Mouse (Mus musculus): ENCODE measurements at regions not wholly inside any gene's neighbourhood (a gene's known extent, or its start where the extent isn't known, plus 50 kb on each side); places are given as distances from the start of the nearest gene placed in this dataset.

- WGBS, result 91% methylated on average over 5 of the region's 5 CpGs
- no peak overlapping the region for H3K27ac ChIP-seq (ENCODE audit: low read depth, low read length)
- no peak overlapping the region for H3K9ac ChIP-seq (ENCODE audit: low read length)
- no peak for ATAC-seq (replicated peaks; ENCODE audit: low FRiP score)
- DNase-seq (ENCODE audit: low spot score), result no peak
- no peaks in the 10 kb centered on the region for H3K9me3 ChIP-seq (ENCODE audit: control insufficient read depth, low read length)
- H3K4me1 ChIP-seq (replicated peaks; ENCODE audit: control insufficient read depth, insufficient read depth, low read length), result no peaks in the 10 kb centered on the region
- H3K36me3 ChIP-seq (ENCODE audit: control insufficient read depth, insufficient read depth, low read length), result no peaks in the 10 kb centered on the region
- H3K4me3 ChIP-seq (ENCODE audit: low read depth, low read length), result no peak overlapping the region
- no peaks in the 10 kb centered on the region for H3K27me3 ChIP-seq (ENCODE audit: control insufficient read depth, insufficient read depth, low read length)
- H3K4me2 ChIP-seq (ENCODE audit: low read depth, low read length, severe bottlenecking), result no peak overlapping the region
These were observed 65.3 kb downstream of the Cdca7 start for GRCm38 (mm10) chr2:72541246-72541645.

DNA sequence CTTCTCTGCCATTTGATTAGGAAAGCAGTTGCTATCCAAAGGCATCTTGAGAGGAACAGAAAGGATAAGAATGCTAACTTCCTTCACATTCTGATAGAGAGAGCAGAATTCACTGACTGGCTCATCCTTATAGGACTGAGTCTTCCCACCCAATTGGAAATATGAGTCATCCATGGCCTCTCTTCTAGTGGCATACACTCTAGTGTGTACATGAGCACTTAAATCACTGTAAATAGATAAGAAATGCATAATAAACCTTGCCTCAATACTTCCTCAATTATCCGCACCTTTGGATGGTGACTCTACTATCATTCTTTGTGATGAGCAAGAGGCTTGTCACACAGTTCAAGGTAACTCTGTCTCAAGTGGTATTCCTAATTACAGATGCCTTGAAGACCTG is 69.5 kb downstream of the Cdca7 start:
- WGBS, result 90% methylated on average over 1 of the region's 1 CpGs
- Histone ChIP-seq H3K9me3 (ENCODE audit: control insufficient read depth, low read length) (no peaks in the 10 kb centered on the region), H3K4me2 (ENCODE audit: low read depth, low read length, severe bottlenecking) (no peak overlapping the region), H3K4me1 (replicated peaks; ENCODE audit: control insufficient read depth, insufficient read depth, low read length) (no peaks in the 10 kb centered on the region), H3K9ac (ENCODE audit: low read length) (no peak overlapping the region), H3K27ac (ENCODE audit: low read depth, low read length) (no peak overlapping the region), H3K4me3 (ENCODE audit: low read depth, low read length) (no peak overlapping the region), H3K27me3 (ENCODE audit: control insufficient read depth, insufficient read depth, low read length) (no peaks in the 10 kb centered on the region), H3K36me3 (ENCODE audit: control insufficient read depth, insufficient read depth, low read length) (no peaks in the 10 kb centered on the region)
- ATAC-seq (replicated peaks; ENCODE audit: low FRiP score), result no peak
- DNase-seq (ENCODE audit: low spot score), result no peak

DNA sequence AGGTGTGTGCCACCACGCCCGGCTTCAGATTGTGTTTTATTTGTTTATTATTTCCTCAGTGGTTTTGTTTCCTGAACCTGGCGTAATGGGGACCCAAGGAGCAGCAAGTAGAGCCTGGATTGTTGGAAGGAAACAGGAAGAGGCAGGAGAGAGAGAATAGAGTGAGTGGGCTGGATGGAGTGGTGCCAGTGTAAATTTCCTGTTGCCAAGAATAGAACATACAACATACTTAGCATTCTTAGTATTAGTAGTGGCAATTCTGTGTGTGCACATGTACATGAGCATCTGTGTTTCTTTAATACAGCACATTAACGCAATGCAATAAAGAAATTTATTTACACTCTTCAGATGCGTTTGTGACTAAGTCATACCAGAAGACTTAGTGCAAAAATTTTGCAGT is 70.5 kb downstream of the Cdca7 start:
- Histone ChIP-seq H3K4me1 (replicated peaks; ENCODE audit: control insufficient read depth, insufficient read depth, low read length) (no peaks in the 10 kb centered on the region), H3K9ac (ENCODE audit: low read length) (no peak overlapping the region), H3K27ac (ENCODE audit: low read depth, low read length) (no peak overlapping the region), H3K9me3 (ENCODE audit: control insufficient read depth, low read length) (no peaks in the 10 kb centered on the region), H3K4me2 (ENCODE audit: low read depth, low read length, severe bottlenecking) (no peak overlapping the region), H3K36me3 (ENCODE audit: control insufficient read depth, insufficient read depth, low read length) (no peaks in the 10 kb centered on the region), H3K27me3 (ENCODE audit: control insufficient read depth, insufficient read depth, low read length) (no peaks in the 10 kb centered on the region), H3K4me3 (ENCODE audit: low read depth, low read length) (no peak overlapping the region)
- WGBS, result 89% methylated on average over 5 of the region's 5 CpGs
- ATAC-seq (replicated peaks; ENCODE audit: low FRiP score), result no peak
- no peak for DNase-seq (ENCODE audit: low spot score)

DNA sequence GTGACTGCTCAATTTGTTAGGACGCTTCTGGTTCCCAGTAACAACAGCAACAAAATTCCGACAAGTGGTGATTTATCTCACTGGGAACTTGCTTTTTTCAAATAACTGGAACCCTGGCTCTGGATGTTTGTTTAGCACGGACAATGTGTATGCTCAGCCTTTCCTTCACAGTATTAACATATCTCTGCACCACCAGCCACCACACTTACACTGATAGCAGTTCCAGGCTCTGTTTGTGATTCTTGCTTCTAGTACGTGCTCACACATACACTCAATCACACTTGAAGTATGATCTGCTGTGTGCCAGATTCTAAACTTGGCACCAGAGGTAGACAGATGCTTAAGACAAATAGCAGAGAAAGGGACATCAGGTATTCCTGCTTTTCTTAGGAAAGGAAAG is 71.0 kb downstream of the Cdca7 start:
- no peaks in the 10 kb centered on the region for H3K36me3 ChIP-seq (ENCODE audit: control insufficient read depth, insufficient read depth, low read length)
- H3K27me3 ChIP-seq (ENCODE audit: control insufficient read depth, insufficient read depth, low read length), result no peaks in the 10 kb centered on the region
- no peaks in the 10 kb centered on the region for H3K9me3 ChIP-seq (ENCODE audit: control insufficient read depth, low read length)
- ATAC-seq (replicated peaks; ENCODE audit: low FRiP score) (no peak), DNase-seq (ENCODE audit: low spot score) (no peak)
- no peaks in the 10 kb centered on the region for H3K4me1 ChIP-seq (replicated peaks; ENCODE audit: control insufficient read depth, insufficient read depth, low read length)
- no peak overlapping the region for H3K4me3 ChIP-seq (ENCODE audit: low read depth, low read length)
- H3K27ac ChIP-seq (ENCODE audit: low read depth, low read length), result no peak overlapping the region
- no peak overlapping the region for H3K9ac ChIP-seq (ENCODE audit: low read length)
- no peak overlapping the region for H3K4me2 ChIP-seq (ENCODE audit: low read depth, low read length, severe bottlenecking)
- 86% methylated on average over 4 of the region's 4 CpGs for WGBS

DNA sequence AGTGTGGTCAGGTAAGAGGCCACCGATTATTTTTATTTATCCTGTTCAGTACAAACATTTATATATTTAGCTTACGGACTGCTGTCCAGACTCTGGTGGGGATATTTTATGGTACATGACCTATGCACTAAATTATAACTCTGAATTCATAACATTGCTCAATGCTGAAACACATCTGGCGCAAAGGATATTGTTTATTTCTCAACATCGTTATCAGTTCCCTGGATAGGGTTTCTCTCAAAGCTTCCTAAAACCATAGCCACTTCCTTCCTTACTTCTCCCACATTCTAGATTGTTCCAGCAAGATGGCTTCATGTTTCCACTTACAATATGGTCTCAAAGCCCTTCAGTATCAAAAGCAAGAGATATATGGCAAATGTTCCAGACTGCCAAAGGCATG is 75.3 kb downstream of the Cdca7 start:
- Histone ChIP-seq H3K4me2 (ENCODE audit: low read depth, low read length, severe bottlenecking) (no peak overlapping the region), H3K9me3 (ENCODE audit: control insufficient read depth, low read length) (no peaks in the 10 kb centered on the region), H3K36me3 (ENCODE audit: control insufficient read depth, insufficient read depth, low read length) (no peaks in the 10 kb centered on the region), H3K27ac (ENCODE audit: low read depth, low read length) (no peak overlapping the region), H3K9ac (ENCODE audit: low read length) (no peak overlapping the region), H3K27me3 (ENCODE audit: control insufficient read depth, insufficient read depth, low read length) (no peaks in the 10 kb centered on the region), H3K4me1 (replicated peaks; ENCODE audit: control insufficient read depth, insufficient read depth, low read length) (peaks cover 1% of the 10 kb centered on the region; the same call in 1 of the 2 replicates), H3K4me3 (ENCODE audit: low read depth, low read length) (no peak overlapping the region)
- DNase-seq (ENCODE audit: low spot score) (no peak), ATAC-seq (replicated peaks; ENCODE audit: low FRiP score) (no peak)
- 93% methylated on average over 4 of the region's 4 CpGs for WGBS

DNA sequence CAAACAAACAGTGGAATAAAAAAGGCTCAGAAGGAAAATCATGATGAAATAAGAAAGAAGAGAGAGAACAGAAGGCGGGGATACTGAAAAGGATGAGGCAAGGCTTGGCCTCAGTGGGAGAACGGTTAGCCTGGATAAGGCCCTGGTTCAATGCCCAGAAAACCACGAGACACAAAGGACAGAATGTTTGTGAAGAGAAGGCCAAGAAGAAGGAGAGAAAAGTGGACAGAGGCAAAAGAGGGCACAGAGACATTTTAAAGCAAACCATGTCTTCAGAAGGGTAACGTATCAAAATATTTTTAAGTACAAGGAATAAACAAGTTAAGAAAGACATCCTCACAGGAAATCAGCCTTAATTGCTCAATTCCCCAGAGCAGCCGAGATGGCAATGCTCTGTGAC is 78.6 kb downstream of the Cdca7 start:
- DNase-seq (ENCODE audit: low spot score), result no peak
- H3K4me3 ChIP-seq (ENCODE audit: low read depth, low read length), result no peak overlapping the region
- no peaks in the 10 kb centered on the region for H3K36me3 ChIP-seq (ENCODE audit: control insufficient read depth, insufficient read depth, low read length)
- no peak overlapping the region for H3K9ac ChIP-seq (ENCODE audit: low read length)
- ATAC-seq (replicated peaks; ENCODE audit: low FRiP score), result no peak
- 85% methylated on average over 5 of the region's 5 CpGs for WGBS
- H3K4me2 ChIP-seq (ENCODE audit: low read depth, low read length, severe bottlenecking), result no peak overlapping the region
- no peaks in the 10 kb centered on the region; the same call in 1 of the 2 replicates for H3K27me3 ChIP-seq (ENCODE audit: control insufficient read depth, insufficient read depth, low read length)
- H3K27ac ChIP-seq (ENCODE audit: low read depth, low read length), result no peak overlapping the region
- H3K4me1 ChIP-seq (replicated peaks; ENCODE audit: control insufficient read depth, insufficient read depth, low read length), result peaks cover 13% of the 10 kb centered on the region
- H3K9me3 ChIP-seq (ENCODE audit: control insufficient read depth, low read length), result no peaks in the 10 kb centered on the region

DNA sequence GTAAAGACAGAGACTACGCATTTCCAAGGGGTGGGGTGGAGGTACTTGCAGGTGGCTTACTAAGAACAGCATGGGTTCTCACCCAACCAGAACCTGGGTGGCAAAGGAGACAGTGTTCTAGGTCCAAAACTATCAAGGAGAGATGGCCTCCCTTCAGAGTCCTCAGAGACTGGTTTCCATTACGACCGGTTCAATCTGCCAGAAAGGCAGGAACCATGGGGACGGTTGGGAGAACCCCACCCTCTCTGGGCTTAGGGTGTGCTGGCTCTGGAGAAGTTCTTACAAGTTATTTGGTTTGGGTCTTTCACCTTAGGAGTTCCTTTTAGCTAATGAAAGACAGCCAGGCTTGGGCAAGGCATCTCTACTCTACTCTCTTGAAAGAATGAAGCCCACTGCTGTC is 79.2 kb downstream of the Cdca7 start:
- WGBS, result 80% methylated on average over 4 of the region's 4 CpGs
- DNase-seq (ENCODE audit: low spot score) (no peak), ATAC-seq (replicated peaks; ENCODE audit: low FRiP score) (no peak)
- H3K4me1 ChIP-seq (replicated peaks; ENCODE audit: control insufficient read depth, insufficient read depth, low read length), result peaks cover 13% of the 10 kb centered on the region
- H3K4me3 ChIP-seq (ENCODE audit: low read depth, low read length), result no peak overlapping the region
- no peaks in the 10 kb centered on the region for H3K36me3 ChIP-seq (ENCODE audit: control insufficient read depth, insufficient read depth, low read length)
- H3K27ac ChIP-seq (ENCODE audit: low read depth, low read length), result no peak overlapping the region
- no peaks in the 10 kb centered on the region; the same call in 1 of the 2 replicates for H3K27me3 ChIP-seq (ENCODE audit: control insufficient read depth, insufficient read depth, low read length)
- no peak overlapping the region for H3K9ac ChIP-seq (ENCODE audit: low read length)
- H3K4me2 ChIP-seq (ENCODE audit: low read depth, low read length, severe bottlenecking), result no peak overlapping the region
- H3K9me3 ChIP-seq (ENCODE audit: control insufficient read depth, low read length), result no peaks in the 10 kb centered on the region

GRCm38 (mm10) chr2:72555556-72555955 is 79.6 kb downstream of the Cdca7 start:
- Histone ChIP-seq H3K4me1 (replicated peaks; ENCODE audit: control insufficient read depth, insufficient read depth, low read length) (peaks cover 13% of the 10 kb centered on the region), H3K9ac (ENCODE audit: low read length) (no peak overlapping the region), H3K4me3 (ENCODE audit: low read depth, low read length) (no peak overlapping the region), H3K27me3 (ENCODE audit: control insufficient read depth, insufficient read depth, low read length) (no peaks in the 10 kb centered on the region; the same call in 1 of the 2 replicates), H3K36me3 (ENCODE audit: control insufficient read depth, insufficient read depth, low read length) (no peaks in the 10 kb centered on the region), H3K9me3 (ENCODE audit: control insufficient read depth, low read length) (no peaks in the 10 kb centered on the region), H3K27ac (ENCODE audit: low read depth, low read length) (no peak overlapping the region), H3K4me2 (ENCODE audit: low read depth, low read length, severe bottlenecking) (no peak overlapping the region)
- DNase-seq (ENCODE audit: low spot score) (no peak), ATAC-seq (replicated peaks; ENCODE audit: low FRiP score) (no peak)
- whole genome bisulfite sequencing, result 40% methylated on average over 6 of the region's 6 CpGs

DNA sequence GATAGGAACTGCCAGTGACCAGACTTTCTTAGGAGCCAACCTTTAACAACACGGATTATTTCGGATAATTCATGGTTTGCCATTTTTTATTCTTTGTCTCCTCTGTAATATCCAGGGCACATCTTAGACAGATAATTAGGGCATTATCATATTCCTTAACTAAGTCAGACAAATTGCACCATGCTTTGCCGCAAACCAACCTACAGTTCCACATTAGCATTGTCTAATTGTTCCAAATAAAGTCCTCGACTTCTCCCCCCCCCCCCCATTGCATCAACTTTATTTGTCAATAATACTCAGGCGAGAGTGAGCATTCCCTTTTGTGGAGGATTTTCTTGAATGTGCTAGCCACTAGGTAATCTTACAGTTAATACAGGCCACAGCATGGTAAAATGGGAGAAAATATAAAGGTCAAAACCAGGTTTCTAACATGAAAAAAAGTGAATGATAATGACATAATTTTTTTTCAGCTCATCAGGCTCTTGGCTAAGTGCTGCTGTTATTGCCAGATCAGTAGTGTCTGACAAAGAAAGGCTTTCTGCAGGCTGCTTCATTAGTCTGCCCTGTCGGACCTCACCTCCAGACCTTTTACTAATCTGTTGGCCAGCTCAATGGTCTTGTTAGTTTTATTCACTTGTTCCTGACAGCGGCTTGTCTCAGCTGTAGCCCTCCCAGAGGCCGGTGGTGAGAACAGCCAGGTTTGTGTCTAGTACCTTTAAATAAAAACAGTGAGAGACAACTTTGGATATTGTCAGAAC is 80.3 kb downstream of the Cdca7 start:
- Histone ChIP-seq H3K4me1 (replicated peaks; ENCODE audit: control insufficient read depth, insufficient read depth, low read length) (peaks cover 13% of the 10 kb centered on the region), H3K4me3 (ENCODE audit: low read depth, low read length) (no peak overlapping the region), H3K27ac (ENCODE audit: low read depth, low read length) (no peak overlapping the region), H3K4me2 (ENCODE audit: low read depth, low read length, severe bottlenecking) (no peak overlapping the region), H3K27me3 (ENCODE audit: control insufficient read depth, insufficient read depth, low read length) (no peaks in the 10 kb centered on the region; the same call in 1 of the 2 replicates), H3K9ac (ENCODE audit: low read length) (no peak overlapping the region), H3K9me3 (ENCODE audit: control insufficient read depth, low read length) (no peaks in the 10 kb centered on the region), H3K36me3 (ENCODE audit: control insufficient read depth, insufficient read depth, low read length) (no peaks in the 10 kb centered on the region)
- 20% methylated on average over 8 of the region's 8 CpGs for WGBS
- ATAC-seq (replicated peaks; ENCODE audit: low FRiP score) (no peak), DNase-seq (ENCODE audit: low spot score) (peak; percentile 57)

Data from forebrain, embryonic 11.5 days (tissue).